Mouse (Mus musculus) midbrain, postnatal 0 days (tissue): ENCODE data around the gene Serpina1a. TPM values are rescaled to one million over a fixed set of nuclear protein-coding genes. Genes with fewer than 3 reads are reported as not detected.
"Not testable (repeated sequence)": the region's sequence is repeated elsewhere in the genome, so short reads cannot be mapped to it uniquely, and the experiment has no call there.

ENCODE experiments used
- ATAC-seq: fragments of 200-750 bp; cut with Nextera tagmentation; 2 replicates; pipeline ENCODE4 v1.8.0; 2017; ENCODE audit warnings: moderate number of reproducible peaks, mild to moderate bottlenecking, moderate TSS enrichment, moderate library complexity; ENCODE audit not compliant: low FRiP score
- DNase-seq: peaks from one replicate; pipeline ENCODE4 v3.0.0-alpha.2; 2015; ENCODE audit warnings: low spot score
- H3K27ac ChIP-seq: fragments of 300-500 bp; sonication (generic); 2 replicates; pipeline ENCODE4 v1.5.1; 2014; ENCODE audit warnings: low read depth, mild to moderate bottlenecking, low read length, mixed read lengths
- H3K27me3 ChIP-seq: fragments of 300-500 bp; sonication (generic); 2 replicates; pipeline ENCODE4 v1.6.1; 2014; ENCODE audit warnings: low read length, control low read depth, mixed read lengths; ENCODE audit not compliant: insufficient read depth
- H3K36me3 ChIP-seq: fragments of 300-500 bp; sonication (generic); 2 replicates; pipeline ENCODE4 v1.6.1; 2014; ENCODE audit warnings: low read length, control low read depth, mixed read lengths; ENCODE audit not compliant: insufficient read depth
- H3K4me1 ChIP-seq: fragments of 300-500 bp; sonication (generic); 2 replicates; pipeline ENCODE4 v1.6.1; 2014; ENCODE audit warnings: mild to moderate bottlenecking, control low read depth, antibody characterized with exemption, low read length, mixed read lengths; ENCODE audit not compliant: insufficient read depth
- H3K4me2 ChIP-seq: fragments of 300-500 bp; sonication (generic); 2 replicates; pipeline ENCODE4 v1.6.1; 2014; ENCODE audit warnings: low read depth, mild to moderate bottlenecking, low read length, mixed read lengths; ENCODE audit not compliant: poor library complexity, severe bottlenecking
- H3K4me3 ChIP-seq: fragments of 300-500 bp; sonication (generic); 2 replicates; pipeline ENCODE4 v1.5.1; 2014; ENCODE audit warnings: low read depth, mild to moderate bottlenecking, low read length, moderate library complexity
- H3K9ac ChIP-seq: fragments of 300-500 bp; sonication (generic); replicated peaks from 2 replicates; pipeline ENCODE4 v1.6.1; 2014; ENCODE audit warnings: mild to moderate bottlenecking, low read length, moderate library complexity, mixed read lengths; ENCODE audit not compliant: poor library complexity, severe bottlenecking
- H3K9me3 ChIP-seq: fragments of 300-500 bp; sonication (generic); 2 replicates; pipeline ENCODE4 v1.6.1; 2016; ENCODE audit warnings: low read length, control low read depth
- CTCF ChIP-seq: IDR thresholded peaks from 2 replicates; pipeline ENCODE4 v1.5.1; 2016; ENCODE audit warnings: antibody characterized with exemption, mild to moderate bottlenecking
- WGBS: fragments of 180-500 bp; shearing (Covaris S2); extraction: QIAGEN DNeasy Blood & Tissue Kit; methylation state at CpG from one replicate; pipeline ENCODE4 v1.1.7; 2014; 5-methylcytosine and 5-hydroxymethylcytosine counted together
- polyA plus RNA-seq: library from polyadenylated mRNA; unstranded; fragments of >200 nt; fragmentation: Nextera tagmentation; extraction: Ambion mirVana; gene quantifications from 2 replicates; pipeline ENCODE4 v1.2.1, GENCODE M21; 2015
- total RNA-seq: library from RNA; depleted of rRNA; stranded (reverse); fragments of >200 nt; gene quantifications from 2 replicates; pipeline ENCODE4 v1.2.3, GENCODE M21; 2014

Serpina1a gene
- total and polyA plus RNA-seq, 2 experiments from 2014 or later: not detected

- Histone ChIP-seq H3K4me3 (no peak overlapping the region), H3K4me2 (no peak overlapping the region), H3K36me3 (no peaks in the 10 kb centered on the region), H3K4me1 (no peaks in the 10 kb centered on the region), H3K9me3 (no peaks in the 10 kb centered on the region; the same call in 1 of the 2 replicates), H3K27ac (no peak overlapping the region), H3K27me3 (no peaks in the 10 kb centered on the region), H3K9ac (no peak overlapping the region)
- ATAC-seq (no peak), DNase-seq (no peak)
- TF ChIP-seq CTCF: no peak
- 67% methylated on average over 2 of the region's 3 CpGs for WGBS
Observed at GRCm38 (mm10) chr12:103860976-103861375, 2.4 kb downstream of the Serpina1a start.

- H3K4me2 ChIP-seq, H3K4me1 ChIP-seq, H3K4me3 ChIP-seq, H3K9ac ChIP-seq, ATAC-seq, H3K9me3 ChIP-seq, DNase-seq, H3K27ac ChIP-seq, H3K27me3 ChIP-seq, H3K36me3 ChIP-seq: not testable (repeated sequence)
- WGBS: 82% methylated on average over 3 of the region's 4 CpGs
Observed at GRCm38 (mm10) chr12:103860571-103860970, 2.8 kb downstream of the Serpina1a start.

DNA sequence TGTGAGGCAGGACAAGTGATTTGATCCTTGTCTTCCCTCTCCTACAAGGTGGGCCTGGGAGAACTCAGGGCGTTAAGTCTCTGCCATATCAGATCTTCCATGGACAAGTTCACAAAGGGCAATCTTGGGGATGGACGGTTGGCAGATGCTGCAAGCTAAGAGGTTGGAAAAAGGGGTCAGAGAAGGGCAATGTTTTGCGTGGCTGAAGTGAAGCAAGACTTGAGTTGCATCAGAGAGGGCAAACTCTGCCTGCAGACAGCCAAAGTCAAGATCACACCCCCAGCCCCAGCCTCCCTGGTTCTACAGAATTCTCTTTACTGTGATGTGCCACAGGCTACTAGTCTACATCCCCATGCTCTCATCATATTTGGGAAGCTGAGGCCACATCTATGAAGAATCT lies 3.8 kb downstream of the Serpina1a start:
- not testable (repeated sequence) for H3K4me2 ChIP-seq
- WGBS: 74% methylated on average over 3 of the region's 3 CpGs

DNA sequence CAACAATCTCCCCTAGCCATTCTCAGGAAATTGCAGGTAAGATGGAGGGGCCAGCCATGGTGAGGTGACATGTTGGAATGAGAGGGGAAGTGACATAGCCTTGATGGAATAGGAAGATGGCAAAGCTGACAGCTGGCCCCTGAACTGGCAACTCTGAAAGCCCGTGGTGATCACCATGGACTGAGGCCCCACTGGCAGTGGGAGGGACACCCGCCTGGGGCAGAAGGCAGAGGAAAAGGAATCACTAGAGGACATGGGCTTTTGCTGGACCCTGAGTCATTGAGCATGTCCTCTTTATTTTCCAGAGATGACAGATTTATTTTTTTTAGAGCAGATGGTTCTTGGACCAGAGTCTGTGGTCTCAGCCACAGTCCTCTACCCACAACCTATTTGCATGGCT lies 10.3 kb downstream of the Serpina1a start:
- H3K4me1 ChIP-seq, H3K4me2 ChIP-seq, H3K27ac ChIP-seq, H3K4me3 ChIP-seq, H3K36me3 ChIP-seq, ATAC-seq, DNase-seq, H3K9ac ChIP-seq, H3K27me3 ChIP-seq, H3K9me3 ChIP-seq: not testable (repeated sequence)
- 85% methylated on average over 2 of the region's 2 CpGs for WGBS

More for the DNA sequence above, 3.8 kb downstream of the Serpina1a start:
- not testable (repeated sequence) for ATAC-seq, DNase-seq, H3K4me1 ChIP-seq, H3K27me3 ChIP-seq, H3K4me3 ChIP-seq, H3K9ac ChIP-seq, H3K27ac ChIP-seq, H3K36me3 ChIP-seq, H3K9me3 ChIP-seq

- not testable (repeated sequence) for H3K9me3 ChIP-seq, H3K9ac ChIP-seq, H3K4me3 ChIP-seq, DNase-seq, H3K27me3 ChIP-seq, ATAC-seq, H3K4me1 ChIP-seq, H3K36me3 ChIP-seq, H3K27ac ChIP-seq, H3K4me2 ChIP-seq
- 78% methylated on average over 4 of the region's 4 CpGs for WGBS
Observed at GRCm38 (mm10) chr12:103830273-103830672, 33.1 kb downstream of the Serpina1a start, which contains the start of gene Serpina1b. Gene Serpina1b, minus strand, starts transcription at chr12:103830373.

DNA sequence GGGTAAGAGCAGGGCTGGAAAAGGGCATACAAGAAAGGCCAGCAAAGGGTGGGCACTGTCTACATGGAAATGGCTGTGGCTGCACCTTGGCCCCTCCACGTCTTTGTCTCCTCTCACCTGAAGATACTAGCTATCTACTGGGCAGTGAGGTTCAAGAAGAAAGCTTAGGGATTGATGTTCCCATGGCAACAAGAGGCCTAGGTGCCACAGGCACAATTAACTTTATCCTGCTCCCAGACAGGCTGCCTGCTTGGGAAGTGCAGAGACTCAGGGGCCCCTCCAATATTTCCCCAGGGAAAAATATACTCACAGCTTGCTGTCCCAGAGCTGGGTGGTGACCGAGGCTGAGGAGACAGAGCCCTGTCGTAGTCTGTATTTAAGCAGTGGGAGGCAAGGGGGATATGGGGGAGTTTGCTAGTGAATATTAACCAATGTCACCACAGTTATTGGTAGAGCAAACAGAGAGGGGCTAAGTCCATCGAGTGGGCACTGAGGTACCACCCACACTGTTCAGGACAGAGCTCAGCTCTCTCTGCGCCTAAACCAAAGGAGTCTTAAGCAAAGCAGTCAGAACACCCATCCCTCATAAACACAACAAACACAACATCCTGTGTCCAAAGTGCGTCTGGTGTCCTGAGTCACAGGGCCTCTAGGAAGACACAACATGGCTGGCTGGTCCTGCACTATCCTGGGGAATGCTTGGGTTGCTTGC lies 35.5 kb downstream of the Serpina1a start:
- ATAC-seq, H3K27me3 ChIP-seq, H3K4me3 ChIP-seq, H3K9me3 ChIP-seq, H3K4me2 ChIP-seq, H3K9ac ChIP-seq, DNase-seq, H3K4me1 ChIP-seq, H3K36me3 ChIP-seq, H3K27ac ChIP-seq: not testable (repeated sequence)
- 82% methylated on average over 6 of the region's 6 CpGs for WGBS

DNA sequence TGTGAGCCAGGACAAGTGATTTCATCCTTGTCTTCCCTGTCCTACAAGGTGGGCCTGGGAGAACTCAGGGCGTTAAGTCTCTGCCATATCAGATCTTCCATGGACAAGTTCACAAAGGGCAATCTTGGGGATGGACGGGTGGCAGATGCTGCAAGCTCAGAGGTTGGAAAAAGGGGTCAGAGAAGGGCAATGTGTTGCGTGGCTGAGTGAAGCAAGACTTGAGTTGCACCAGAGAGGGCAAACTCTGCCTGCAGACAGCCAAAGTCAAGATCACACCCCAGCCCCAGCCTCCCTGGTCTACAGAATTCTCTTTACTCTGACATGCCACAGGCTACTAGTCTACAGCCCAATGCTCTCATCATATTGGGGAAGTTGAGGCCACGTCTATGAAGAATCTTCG lies 39.5 kb downstream of the Serpina1a start:
- 75% methylated on average over 5 of the region's 5 CpGs for WGBS

More for the DNA sequence above, 39.5 kb downstream of the Serpina1a start:
- not testable (repeated sequence) for H3K27ac ChIP-seq, H3K9me3 ChIP-seq, H3K27me3 ChIP-seq, H3K4me1 ChIP-seq, ATAC-seq, H3K4me3 ChIP-seq, DNase-seq, H3K9ac ChIP-seq, H3K4me2 ChIP-seq, H3K36me3 ChIP-seq
